Mouse (Mus musculus): ENCODE data around the gene Gpc2.

Gene Gpc2

GRCm38 (mm10) chr5:138262001-138262400 lies 17.8 kb downstream of the Gpc2 start:
- DNase-seq (ENCODE audit: low read depth, low spot score) = no peak

GRCm38 (mm10) chr5:138260834-138261233 lies 19.0 kb downstream of the Gpc2 start:
- no peak for DNase-seq (ENCODE audit: low read depth, low spot score)

- DNase-seq (ENCODE audit: low read depth, low spot score) = no peak
Observed at GRCm38 (mm10) chr5:138260051-138260450, 19.8 kb downstream of the Gpc2 start.

- DNase-seq (ENCODE audit: low read depth, low spot score) = no peak
Observed at GRCm38 (mm10) chr5:138258993-138259392, 20.8 kb downstream of the Gpc2 start.

- DNase-seq (ENCODE audit: low read depth, low spot score) = no peak
Observed at GRCm38 (mm10) chr5:138258542-138258941, 21.3 kb downstream of the Gpc2 start.

GRCm38 (mm10) chr5:138258078-138258477 lies 21.7 kb downstream of the Gpc2 start:
- no peak for DNase-seq (ENCODE audit: low read depth, low spot score)

- DNase-seq (ENCODE audit: low read depth, low spot score) = no peak
Observed at GRCm38 (mm10) chr5:138257585-138257978, 22.2 kb downstream of the Gpc2 start.

- DNase-seq (ENCODE audit: low read depth, low spot score) = no peak
Observed at GRCm38 (mm10) chr5:138256966-138257584, 22.7 kb downstream of the Gpc2 start.

GRCm38 (mm10) chr5:138256094-138256467 lies 23.7 kb downstream of the Gpc2 start:
- no peak for DNase-seq (ENCODE audit: low read depth, low spot score)

- DNase-seq (ENCODE audit: low read depth, low spot score) = peak; percentile 85
Observed at GRCm38 (mm10) chr5:138255353-138256093, 24.3 kb downstream of the Gpc2 start, which contains the start of gene Lamtor4. Lamtor4 (plus strand) TSS chr5:138255482.

- no peak for DNase-seq (ENCODE audit: low read depth, low spot score)
Observed at GRCm38 (mm10) chr5:138253061-138253460, 26.7 kb downstream of the Gpc2 start.

GRCm38 (mm10) chr5:138251144-138251543 lies 28.7 kb downstream of the Gpc2 start:
- no peak for DNase-seq (ENCODE audit: low read depth, low spot score)

GRCm38 (mm10) chr5:138241511-138241910 lies 38.3 kb downstream of the Gpc2 start:
- DNase-seq (ENCODE audit: low read depth, low spot score) = no peak

- DNase-seq (ENCODE audit: low read depth, low spot score) = no peak
Observed at GRCm38 (mm10) chr5:138234224-138234623, 45.6 kb downstream of the Gpc2 start.

GRCm38 (mm10) chr5:138233778-138234177 lies 46.0 kb downstream of the Gpc2 start:
- DNase-seq (ENCODE audit: low read depth, low spot score) = no peak

GRCm38 (mm10) chr5:138229511-138229910 lies 50.3 kb downstream of the Gpc2 start:
- no peak for DNase-seq (ENCODE audit: low read depth, low spot score)

GRCm38 (mm10) chr5:138228026-138228425 lies 51.8 kb downstream of the Gpc2 start:
- no peak for DNase-seq (ENCODE audit: low read depth, low spot score)

GRCm38 (mm10) chr5:138227367-138227766 lies 52.4 kb downstream of the Gpc2 start:
- no peak for DNase-seq (ENCODE audit: low read depth, low spot score)

GRCm38 (mm10) chr5:138226491-138226890 lies 53.3 kb downstream of the Gpc2 start:
- no peak for DNase-seq (ENCODE audit: low read depth, low spot score)

- DNase-seq (ENCODE audit: low read depth, low spot score) = no peak
Observed at GRCm38 (mm10) chr5:138225700-138226099, 54.1 kb downstream of the Gpc2 start, which contains the start of gene Nxpe5. Nxpe5 (plus strand) TSS chr5:138225898.
